Mouse (Mus musculus) adrenal gland, adult (tissue): ENCODE data around the gene Ctnna3.

Experiments used
- DNase-seq, 2 experiments: peaks; one replicate each; pipeline ENCODE4 v3.0.0; 2022 to 2023; ENCODE audit warnings: low spot score in 1 of 2; ENCODE audit not compliant: inconsistent age in 2 of 2

Ctnna3 gene

DNA sequence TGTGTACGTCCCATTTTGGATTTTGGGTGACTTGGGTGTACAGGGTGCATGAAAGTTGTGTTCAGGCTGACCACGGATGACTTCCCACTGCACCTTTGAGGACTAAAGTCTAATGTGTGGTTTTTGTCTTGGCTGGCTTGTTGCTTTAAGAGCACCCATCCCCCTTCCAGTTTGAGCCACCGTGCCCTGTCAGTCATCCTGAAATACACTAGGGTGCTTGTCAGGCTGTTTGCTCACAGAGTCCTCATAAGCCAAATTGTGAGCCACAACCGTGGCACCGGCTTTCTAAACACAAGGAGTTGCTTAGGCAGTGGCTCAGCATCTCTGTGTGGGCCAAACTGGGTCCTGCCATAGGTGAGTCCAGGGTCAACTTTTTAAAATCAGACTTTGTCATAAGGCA, 50.2 kb downstream of the Ctnna3 start:
- DNase-seq: no peak

DNA sequence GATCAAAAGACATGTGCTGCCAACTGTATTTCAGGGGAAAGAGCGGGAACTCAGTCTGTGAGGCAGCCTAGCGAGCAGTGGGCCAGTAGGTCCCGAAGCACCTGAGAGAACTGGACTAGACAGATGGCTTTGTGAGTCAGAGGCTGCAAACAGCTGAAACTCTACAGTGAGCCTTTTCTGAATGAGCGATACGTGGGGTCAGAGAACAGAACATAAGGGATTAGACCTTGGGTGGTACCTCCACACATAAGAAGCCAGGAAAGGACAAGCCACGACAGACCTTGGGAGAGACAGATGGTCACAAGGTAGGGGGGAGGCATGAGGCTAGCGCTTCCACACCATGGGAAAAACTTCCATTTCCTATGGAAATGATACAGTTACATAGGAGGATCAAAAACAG, 58.4 kb downstream of the Ctnna3 start:
- DNase-seq: no peak

DNA sequence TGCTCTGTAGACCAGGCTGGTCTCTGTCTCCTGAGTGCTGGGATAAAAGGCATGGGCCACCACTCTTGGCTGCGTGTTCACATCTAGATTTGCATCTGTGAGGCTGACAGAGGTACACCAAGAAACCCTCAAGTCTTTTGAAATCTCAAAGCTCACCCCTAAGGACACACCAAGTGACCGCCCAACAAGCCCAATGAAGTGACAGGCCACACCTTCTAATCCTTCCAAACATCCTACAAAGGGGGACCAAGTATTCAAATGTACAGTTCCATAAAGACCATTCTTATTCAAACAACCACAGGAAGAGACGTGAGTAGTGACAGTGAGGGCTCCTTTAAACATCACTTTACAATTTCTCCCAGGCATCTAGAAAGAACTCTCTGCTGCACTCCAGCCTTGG, 94.1 kb downstream of the Ctnna3 start:
- no peak for DNase-seq

GRCm38 (mm10) chr10:63526027-63526426, 96.1 kb downstream of the Ctnna3 start:
- no peak for DNase-seq

DNA sequence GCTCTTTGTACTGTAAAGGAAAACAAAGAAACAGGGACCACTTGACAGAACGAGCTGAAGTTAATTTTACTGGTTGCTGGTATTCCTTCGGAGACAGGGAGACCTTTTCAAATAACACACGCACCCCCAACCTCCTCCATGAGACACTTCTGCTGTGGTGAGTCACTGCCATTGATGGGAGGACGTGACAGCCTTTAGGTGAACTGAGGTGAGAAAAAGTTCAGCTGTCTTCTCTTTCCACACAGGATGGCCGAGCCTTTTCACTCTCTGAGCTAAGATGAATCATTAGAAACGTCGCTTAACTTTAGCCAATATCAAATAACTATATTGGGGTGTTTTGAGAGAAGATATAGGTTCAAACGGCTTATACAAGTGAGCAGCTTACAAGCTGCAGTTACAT, 102.5 kb downstream of the Ctnna3 start:
- no peak for DNase-seq

GRCm38 (mm10) chr10:63541754-63542153, 111.9 kb downstream of the Ctnna3 start:
- no peak for DNase-seq

DNA sequence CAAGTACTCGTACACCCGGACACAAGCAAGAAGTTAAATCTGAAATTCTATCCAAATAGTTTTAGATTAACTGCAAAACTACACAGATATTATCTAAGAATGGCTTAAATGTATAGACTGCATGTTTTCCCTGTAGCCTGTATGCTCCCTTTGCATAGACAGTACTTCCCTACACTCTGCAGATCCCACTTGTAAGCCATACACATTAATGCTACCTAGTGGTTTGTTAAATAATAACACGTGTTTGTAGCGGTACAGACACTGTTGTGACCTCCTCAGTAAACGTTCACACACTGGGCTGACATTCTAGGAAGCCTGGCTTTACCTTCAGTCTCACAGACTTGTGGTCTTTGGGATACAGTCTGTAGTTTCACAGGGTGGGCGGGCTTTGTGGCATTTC, 112.6 kb downstream of the Ctnna3 start:
- DNase-seq: no peak

DNA sequence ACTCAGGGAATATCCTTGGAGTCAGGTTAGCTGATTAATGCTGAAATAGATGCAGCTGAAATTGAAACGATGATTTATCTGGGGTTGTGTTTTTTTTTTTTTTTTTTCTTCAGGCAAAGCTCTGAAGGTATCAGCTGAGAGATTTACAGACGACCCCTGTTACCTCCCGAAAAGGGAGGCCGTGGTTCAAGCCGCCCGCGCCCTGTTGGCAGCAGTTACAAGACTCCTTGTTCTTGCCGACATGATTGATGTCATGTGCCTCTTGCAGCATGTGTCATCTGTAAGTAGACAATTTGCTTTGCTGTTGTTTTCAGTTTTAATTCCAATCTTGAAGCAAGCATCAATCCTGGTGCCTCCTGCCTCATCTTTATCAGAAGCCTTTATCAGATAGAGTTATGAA, 136.8 kb downstream of the Ctnna3 start:
- peak; percentile 42 to 67 for DNase-seq

- no peak for DNase-seq
Observed at GRCm38 (mm10) chr10:63571561-63571960, 141.7 kb downstream of the Ctnna3 start.

DNA sequence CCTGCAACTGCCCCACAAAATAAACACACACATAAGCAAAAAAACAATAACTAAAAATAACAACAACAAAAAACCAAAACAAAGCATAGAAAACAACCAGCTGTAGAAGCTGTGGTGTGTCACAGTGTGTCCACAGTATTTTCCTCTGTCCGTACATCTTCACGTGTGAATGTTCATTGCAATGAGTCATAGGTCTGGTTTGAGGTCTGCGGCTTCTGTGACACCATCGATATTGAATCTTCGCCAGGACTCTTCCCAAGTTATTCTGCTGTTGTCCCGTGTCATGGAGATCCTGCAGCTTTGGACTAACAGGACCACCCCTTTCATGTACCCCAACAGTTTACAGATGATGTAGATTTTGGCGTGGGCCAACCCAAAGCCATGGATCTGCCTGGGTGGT, 143.0 kb downstream of the Ctnna3 start:
- DNase-seq: no peak

DNA sequence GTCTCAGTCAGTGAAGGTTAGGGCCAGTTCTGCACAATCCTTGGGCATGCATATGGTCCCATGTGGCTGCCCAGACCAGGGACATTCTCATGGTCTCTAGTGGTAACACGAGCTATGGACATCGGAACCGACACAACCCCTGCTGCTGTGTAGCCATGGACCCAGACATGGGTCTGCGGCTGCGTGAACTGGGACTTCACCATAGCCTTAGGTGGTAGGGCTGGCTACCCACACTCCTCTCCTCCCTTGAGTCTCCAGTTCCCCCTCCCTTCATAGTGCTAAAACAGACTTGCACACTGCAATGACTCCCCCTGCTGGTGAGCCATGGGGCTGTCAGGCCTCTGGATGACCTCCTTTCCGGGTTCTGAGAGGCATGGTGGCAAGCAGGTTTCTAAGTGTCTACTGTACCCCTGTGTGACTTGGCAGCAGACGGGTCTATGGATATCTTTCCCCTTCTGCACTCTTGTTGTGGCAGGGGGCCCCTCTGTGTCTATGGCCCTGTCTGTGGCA, 144.3 kb downstream of the Ctnna3 start:
- peak; percentile 22 to 73 for DNase-seq

- peak; percentile 65 to 94 for DNase-seq
Observed at GRCm38 (mm10) chr10:63582608-63583007, 152.7 kb downstream of the Ctnna3 start.

DNA sequence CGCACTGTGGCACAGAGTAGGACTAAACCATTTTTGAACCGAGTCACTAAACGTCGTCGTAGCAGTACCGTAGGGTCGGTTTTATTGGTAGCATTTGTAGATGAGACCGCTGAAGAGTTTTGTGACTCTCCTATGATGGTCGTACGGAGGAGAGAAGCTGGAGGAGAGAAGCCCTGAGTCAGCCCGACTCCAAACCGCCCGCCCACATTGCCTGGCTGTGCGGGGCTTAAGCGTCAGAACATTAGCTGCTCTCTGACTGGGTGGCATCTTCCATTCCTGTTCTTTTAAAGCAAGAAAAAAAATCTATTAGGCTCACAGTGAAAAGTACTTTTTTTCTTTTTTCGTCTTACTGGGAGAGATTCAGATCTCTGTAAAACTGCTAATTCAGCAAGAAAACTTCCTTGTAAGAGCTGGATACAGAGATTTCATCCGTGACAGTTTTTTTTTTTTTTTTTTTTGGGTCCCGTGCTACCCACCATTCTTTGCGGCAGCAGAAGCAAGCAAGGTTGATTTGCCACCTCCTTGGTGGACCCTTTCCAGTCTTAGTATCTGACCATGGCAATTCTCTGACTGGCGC, 154.0 kb downstream of the Ctnna3 start:
- DNase-seq: no peak

DNA sequence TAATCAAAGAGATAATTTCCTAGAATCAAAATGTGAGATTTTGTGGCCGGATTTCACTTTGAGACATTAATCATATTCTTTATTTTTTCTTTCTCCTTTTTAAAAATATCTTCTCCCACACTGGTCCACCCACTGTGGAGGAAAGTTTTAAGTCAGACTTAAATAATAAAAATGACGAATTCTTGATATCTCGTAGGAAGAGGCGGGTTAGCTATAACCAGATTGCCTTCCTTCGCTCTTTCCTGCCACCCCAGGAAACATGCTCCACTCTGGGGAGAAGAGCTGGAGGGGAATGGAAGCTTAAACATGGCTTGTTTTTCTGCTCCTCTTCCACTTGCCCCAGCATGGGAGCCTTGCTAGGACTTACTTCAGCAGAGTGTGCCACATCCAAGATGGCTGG, 169.5 kb downstream of the Ctnna3 start:
- DNase-seq: no peak

DNA sequence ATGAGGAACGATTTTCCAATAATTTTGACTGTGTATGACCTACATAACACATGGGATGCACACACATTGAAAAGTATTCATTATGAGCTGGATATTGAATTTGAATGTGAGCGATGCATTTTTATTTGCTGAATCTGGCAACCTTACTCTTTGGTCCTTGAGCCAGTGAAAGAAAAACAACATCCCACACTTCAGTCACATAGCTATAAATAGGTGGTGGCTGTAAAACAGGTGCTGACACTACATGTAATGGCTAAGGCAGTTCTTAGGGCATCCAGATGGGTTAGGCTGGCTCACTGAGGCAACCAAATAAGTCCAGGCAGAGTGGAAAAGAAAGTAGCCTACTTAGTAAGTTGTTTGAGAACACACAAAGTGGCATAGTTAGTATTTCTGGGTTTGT, 171.3 kb downstream of the Ctnna3 start:
- DNase-seq: no peak

DNA sequence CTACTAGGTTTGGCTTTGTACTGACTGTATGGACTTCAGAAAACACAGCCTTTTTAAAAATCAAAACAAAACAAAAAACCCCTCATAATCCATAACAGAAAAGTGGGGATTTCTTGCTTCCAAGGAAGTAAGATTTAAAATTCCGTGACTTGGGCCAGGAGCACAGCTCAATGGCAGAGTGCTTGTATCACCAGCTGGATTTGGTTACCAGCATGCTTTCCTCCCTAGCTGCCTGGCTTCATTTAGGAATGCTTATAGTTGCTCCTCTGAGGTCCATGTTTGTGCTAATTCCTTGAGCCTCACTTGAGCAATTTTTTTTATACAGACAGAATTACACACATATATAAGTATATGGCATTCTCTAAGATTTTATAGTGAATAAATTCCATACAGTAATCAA, 198.6 kb downstream of the Ctnna3 start:
- no peak for DNase-seq

GRCm38 (mm10) chr10:63633915-63634314, 204.0 kb downstream of the Ctnna3 start:
- no peak for DNase-seq

GRCm38 (mm10) chr10:63637987-63638386, 208.1 kb downstream of the Ctnna3 start:
- DNase-seq: no peak

DNA sequence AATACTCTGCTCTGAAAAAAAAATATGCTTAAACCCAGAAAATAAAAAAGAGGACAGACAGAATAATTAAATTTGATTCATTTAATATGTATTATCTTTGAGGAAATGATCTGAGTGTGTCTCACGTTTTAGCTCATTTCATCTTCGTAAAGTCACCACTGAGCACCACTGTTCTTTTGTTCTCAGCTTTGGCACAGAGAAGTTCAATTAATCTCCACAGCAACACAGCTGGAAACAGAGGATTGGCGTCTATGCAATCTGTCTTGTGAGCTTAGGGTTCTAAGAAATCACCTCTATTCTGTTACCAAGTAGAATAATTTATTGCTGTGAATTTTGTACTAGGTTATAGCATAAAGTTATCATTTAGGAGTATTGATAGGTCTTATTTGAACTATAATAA, 217.4 kb downstream of the Ctnna3 start:
- no peak for DNase-seq

DNA sequence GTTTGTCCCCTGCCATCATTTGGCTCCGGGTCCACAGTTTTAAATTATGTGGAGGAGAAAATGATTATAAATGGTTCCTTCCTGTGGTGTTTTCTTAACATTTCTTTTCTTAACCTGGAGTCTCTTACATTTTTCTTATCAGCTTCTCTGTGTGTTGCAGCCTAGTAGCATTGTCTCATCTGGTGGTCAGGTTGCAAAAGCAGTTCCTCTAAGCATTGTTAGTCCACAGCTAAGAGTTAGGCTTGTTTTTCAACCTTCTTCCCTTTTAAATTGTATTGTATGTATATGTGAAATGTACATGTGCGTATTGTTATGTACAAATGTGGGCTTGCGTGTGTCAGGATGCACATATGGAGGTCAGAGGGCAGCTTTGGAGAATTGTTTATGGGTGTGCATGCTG, 220.4 kb downstream of the Ctnna3 start:
- no peak for DNase-seq

- DNase-seq: no peak
Observed at GRCm38 (mm10) chr10:63652887-63653286, 223.0 kb downstream of the Ctnna3 start.

DNA sequence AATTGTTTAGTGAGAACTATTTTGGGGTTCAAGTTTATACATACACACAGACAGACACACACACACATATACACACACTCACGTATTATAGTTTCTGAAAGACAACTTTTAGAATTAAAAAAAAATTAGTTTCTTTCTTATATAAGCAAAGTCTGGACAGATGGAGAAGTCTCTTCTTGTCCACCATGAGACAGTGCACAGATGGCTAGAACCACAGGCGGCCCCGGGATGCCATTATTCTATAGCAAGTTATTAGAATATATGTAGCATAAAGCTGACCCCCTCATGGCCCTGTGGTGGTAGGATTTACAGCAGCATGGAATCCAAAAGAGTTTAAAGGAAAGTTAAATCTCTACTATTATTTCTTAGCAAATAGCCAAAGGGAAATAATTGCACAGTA, 223.7 kb downstream of the Ctnna3 start:
- no peak for DNase-seq

GRCm38 (mm10) chr10:63654560-63654959, 224.7 kb downstream of the Ctnna3 start:
- DNase-seq: no peak

DNA sequence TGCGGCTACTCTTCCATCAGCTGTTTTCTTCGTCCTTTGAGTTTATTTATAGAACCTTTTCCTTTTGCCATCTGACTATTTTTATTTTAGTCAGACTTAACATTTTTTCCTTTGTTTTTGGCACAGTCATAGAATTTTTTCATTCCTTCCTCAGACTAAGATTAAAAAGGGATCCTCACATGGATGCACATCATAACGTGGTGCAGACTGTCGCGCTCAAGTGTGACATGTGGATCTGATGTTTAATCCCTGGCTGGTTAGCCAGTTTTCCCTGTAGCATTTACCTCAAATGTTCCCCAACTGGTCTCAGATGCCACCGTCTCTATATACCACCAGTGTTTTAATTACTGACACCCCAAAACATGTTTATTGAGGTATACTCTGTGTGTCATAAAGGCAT, 246.4 kb downstream of the Ctnna3 start:
- DNase-seq: no peak
